Mouse (Mus musculus) layer of hippocampus, postnatal 36 days (tissue): ENCODE measurements around the gene Kcnma1. TPM values are rescaled to one million over a fixed set of nuclear protein-coding genes. Genes with fewer than 3 reads are reported as not detected.

Experiments used
- DNase-seq, 2 experiments: peaks; one replicate each; pipeline ENCODE4 v3.0.0; 2022
- total RNA-seq, 2 experiments: library from RNA; stranded (reverse); gene quantifications; 2 replicates each; pipeline ENCODE4 v1.2.3; 2021

The Kcnma1 gene
- total RNA-seq, 2 experiments from 2014 or later, result 138 to 151 TPM

- peak in 1 of 2 experiments; percentile 30 for DNase-seq
Measured at GRCm38 (mm10) chr14:23587451-23587850, 426.8 kb downstream of the Kcnma1 start.

- DNase-seq, result peak in 1 of 2 experiments; percentile 51
Measured at GRCm38 (mm10) chr14:23583235-23583634, 431.1 kb downstream of the Kcnma1 start.

- DNase-seq, result no peak
Measured at GRCm38 (mm10) chr14:23581282-23581681, 433.0 kb downstream of the Kcnma1 start.

- DNase-seq, result no peak
Measured at GRCm38 (mm10) chr14:23575951-23576350, 438.3 kb downstream of the Kcnma1 start.

GRCm38 (mm10) chr14:23574136-23574535, 440.2 kb downstream of the Kcnma1 start:
- no peak for DNase-seq

- DNase-seq, result no peak
Measured at GRCm38 (mm10) chr14:23573385-23573784, 440.9 kb downstream of the Kcnma1 start.

GRCm38 (mm10) chr14:23572778-23573177, 441.5 kb downstream of the Kcnma1 start:
- DNase-seq, result no peak

- no peak for DNase-seq
Measured at GRCm38 (mm10) chr14:23570251-23570650, 444.0 kb downstream of the Kcnma1 start.

GRCm38 (mm10) chr14:23565931-23566330, 448.4 kb downstream of the Kcnma1 start:
- no peak for DNase-seq

GRCm38 (mm10) chr14:23564474-23564873, 449.8 kb downstream of the Kcnma1 start:
- no peak for DNase-seq

- no peak for DNase-seq
Measured at GRCm38 (mm10) chr14:23563180-23563579, 451.1 kb downstream of the Kcnma1 start.

GRCm38 (mm10) chr14:23555647-23556046, 458.6 kb downstream of the Kcnma1 start:
- no peak for DNase-seq

- DNase-seq, result no peak
Measured at GRCm38 (mm10) chr14:23552252-23552974, 461.9 kb downstream of the Kcnma1 start.

GRCm38 (mm10) chr14:23550467-23550866, 463.8 kb downstream of the Kcnma1 start:
- DNase-seq, result no peak

- no peak for DNase-seq
Measured at GRCm38 (mm10) chr14:23542131-23542530, 472.2 kb downstream of the Kcnma1 start.

GRCm38 (mm10) chr14:23539621-23540020, 474.7 kb downstream of the Kcnma1 start:
- DNase-seq, result no peak

GRCm38 (mm10) chr14:23533346-23533745, 480.9 kb downstream of the Kcnma1 start:
- no peak for DNase-seq

- no peak for DNase-seq
Measured at GRCm38 (mm10) chr14:23531735-23532525, 482.4 kb downstream of the Kcnma1 start.

GRCm38 (mm10) chr14:23529720-23530119, 484.6 kb downstream of the Kcnma1 start:
- peak; percentile 42 to 48 for DNase-seq

- DNase-seq, result no peak
Measured at GRCm38 (mm10) chr14:23529229-23529628, 485.1 kb downstream of the Kcnma1 start.

GRCm38 (mm10) chr14:23525910-23526309, 488.4 kb downstream of the Kcnma1 start:
- DNase-seq, result no peak

GRCm38 (mm10) chr14:23523825-23524491, 490.3 kb downstream of the Kcnma1 start:
- DNase-seq, result no peak

- DNase-seq, result no peak
Measured at GRCm38 (mm10) chr14:23522606-23523159, 491.6 kb downstream of the Kcnma1 start.
